Mouse (Mus musculus) olfactory bulb, adult 2 months (tissue): ENCODE results near the gene Cdk12.

Experiments
- CTCF ChIP-seq: fragments of 200-500 bp; IDR thresholded peaks from 2 replicates; pipeline ENCODE4 v1.5.1; 2012; ENCODE audit warnings: low read depth, mild to moderate bottlenecking, low read length, moderate library complexity; ENCODE audit not compliant: insufficient read depth
- POLR2A ChIP-seq: fragments of 200-500 bp; IDR thresholded peaks from 2 replicates; pipeline ENCODE4 v1.6.1; 2012; ENCODE audit warnings: mild to moderate bottlenecking, low read depth, low read length, moderate library complexity; ENCODE audit not compliant: insufficient read depth

GRCm38 (mm10) chr11:98187640-98188395, 15.0 kb upstream of the Cdk12 start:
- TF ChIP-seq POLR2A (no peak), CTCF (no peak)
